Mouse (Mus musculus) left cerebral cortex, postnatal 4 days (tissue): Measurements from ENCODE around the gene Kif26b. TPM values are rescaled to one million over a fixed set of nuclear protein-coding genes. Genes with fewer than 3 reads are reported as not detected.

Source experiments
- DNase-seq: peaks from one replicate; pipeline ENCODE4 v3.0.0-alpha.2; 2022
- intact Hi-C: fragments of 180-260 bp; cut with DNase I; formaldehyde crosslinking; loops from one replicate; pipeline ENCODE4 v1.15.1; 2025
- total RNA-seq, 2 experiments: library from RNA; stranded (reverse); gene quantifications; 2 replicates each; pipeline ENCODE4 v1.2.3; 2021

Kif26b gene
- total RNA-seq, 2 experiments from 2014 or later = 44.1 to 49.3 TPM

- DNase-seq = no peak
- intact Hi-C loops = loop anchor here (5.0 kb wide), 1 partner anchor 434 kb away; the partner anchor contains the start of gene Kif26b
These were observed 432.7 kb downstream of the Kif26b start for GRCm38 (mm10) chr1:178961661-178962060.

- no peak for DNase-seq
- intact Hi-C loops = no loop called here
These were observed 443.1 kb downstream of the Kif26b start for GRCm38 (mm10) chr1:178972055-178972454.

GRCm38 (mm10) chr1:178978617-178979245 lies 449.8 kb downstream of the Kif26b start:
- intact Hi-C loops = no loop called here
- DNase-seq = no peak

- intact Hi-C loops = no loop called here
- DNase-seq = no peak
These were observed 451.3 kb downstream of the Kif26b start for GRCm38 (mm10) chr1:178980185-178980584.

- no peak for DNase-seq
- intact Hi-C loops = no loop called here
These were observed 452.7 kb downstream of the Kif26b start for GRCm38 (mm10) chr1:178981641-178982040.

GRCm38 (mm10) chr1:178988176-178988575 lies 459.3 kb downstream of the Kif26b start:
- no peak for DNase-seq
- intact Hi-C loops = no loop called here

Other genes with a start within 250 kb of the Kif26b start
- 10 to 100 TPM; 43.5 to 54.6 TPM for gene Cox20, start 210.0 kb upstream of the Kif26b start, total RNA-seq
- gene Hnrnpu, start 191.3 kb upstream of the Kif26b start, total RNA-seq = 100 to 1,000 TPM; 539 to 583 TPM
- 1 to 10 TPM; 6.2 to 8.3 TPM for gene Efcab2, start 123.0 kb upstream of the Kif26b start, total RNA-seq